ENCODE assay signal across 11 mouse cellular contexts in the genomic region with DNA sequence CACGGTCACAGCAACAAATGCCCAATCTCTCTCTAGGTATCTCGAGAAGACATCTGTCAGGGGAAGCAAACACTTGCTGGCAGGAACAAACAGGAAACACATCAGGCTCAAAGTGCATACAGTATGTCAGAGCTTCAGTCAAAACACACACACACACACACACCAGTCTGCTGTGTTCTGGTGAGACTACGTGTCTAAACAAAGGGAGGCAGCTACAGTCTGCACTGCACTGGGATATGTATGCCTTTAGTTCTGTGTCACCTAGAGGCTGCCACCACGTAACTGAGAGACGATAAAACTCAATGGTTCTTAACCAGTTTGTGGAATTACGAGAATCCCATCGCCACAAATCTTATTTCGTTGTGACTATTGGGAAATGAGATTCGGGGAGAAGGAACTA.
"Had no signal": no experiment of that assay in that cellular context is flagged by ENCODE, and none has a peak within 500 bp of the region (broad histone marks: within the 10 kb centered on the region; RNA-seq: fewer than 3 reads in every experiment).

No protein-coding gene starts in this region.

- H3K9me3 ChIP-seq: limb, embryonic 10.5 days; liver, embryonic 15.5 days had no signal

- H3K9ac ChIP-seq: liver, embryonic 15.5 days; lung, embryonic 14.5 days had no signal

- H3K4me1 ChIP-seq: liver, embryonic 15.5 days had no signal

- H3K4me3 ChIP-seq: limb, embryonic 10.5 days; liver, embryonic 15.5 days had no signal

- H3K27ac ChIP-seq: kidney, postnatal 0 days; limb, embryonic 10.5 days; liver, embryonic 15.5 days had no signal

- H3K27me3 ChIP-seq: liver, embryonic 15.5 days had no signal

- DNase-seq: kidney, adult 11 months; kidney, adult 9 months; kidney, postnatal 36 days; lung, embryonic 14.5 days; lung, postnatal 14 days; right cerebral cortex, adult 18-20 months; thymus, postnatal 36 days had no signal

- H3K4me2 ChIP-seq: liver, embryonic 11.5 days; liver, embryonic 15.5 days; lung, embryonic 14.5 days had no signal
